Mouse (Mus musculus): Measurements from ENCODE around the gene Rnf181.

- TF ChIP-seq GATA1 (IDR thresholded peaks at IDR 0.05; ENCODE audit: low read length) (no peak), TAL1 (IDR thresholded peaks at IDR 0.05; ENCODE audit: low read length) (no peak)
These were observed 11.5 kb downstream of the Rnf181 start, which contains the start of gene Tmem150a for GRCm38 (mm10) chr6:72355066-72355911.

Measured in erythroblast, embryonic 14.5 days (primary cell).